Comparison of ENCODE assay signal across 24 mouse cellular contexts in genomic region chr1:131092173-131092572, GRCm38 (mm10). TPM values are rescaled to one million over a fixed set of nuclear protein-coding genes. Genes with fewer than 3 reads are reported as not detected.
DNase-seq lines count a peak whose midpoint lies in the region; ATAC-seq and TF ChIP-seq lines count a peak whose summit lies in the region.
"Had no signal": no experiment of that assay in that cellular context is flagged by ENCODE, and none has a peak within 500 bp of the region (broad histone marks: within the 10 kb centered on the region; RNA-seq: fewer than 3 reads in every experiment).

No protein-coding gene starts in this region.

- ATAC-seq in heart, embryonic 15.5 days (replicated peaks; ENCODE audit: insufficient number of reproducible peaks, insufficient read depth, low FRiP score, low read depth): no peak
- ATAC-seq: CD4-positive, CD25-positive, alpha-beta regulatory T cell, adult 4 months; forebrain, postnatal 0 days; hindbrain, postnatal 0 days; intestine, postnatal 0 days; midbrain, embryonic 13.5 days had no signal

- 0 out of 2 replicates have a peak overlapping the region, but pooled peaks have one; percentile 7 for H3K4me2 ChIP-seq in heart, embryonic 15.5 days
- H3K4me2 ChIP-seq: limb, embryonic 13.5 days; liver, embryonic 15.5 days; midbrain, embryonic 13.5 days had no signal

- no peaks in the 10 kb centered on the region for H3K36me3 ChIP-seq in heart, embryonic 15.5 days
- peaks cover 57% of the 10 kb centered on the region for H3K36me3 ChIP-seq in megakaryocyte, embryonic 14.5 days (replicated peaks; ENCODE audit: low read length)
- H3K36me3 ChIP-seq: limb, embryonic 13.5 days; liver, embryonic 15.5 days; midbrain, embryonic 13.5 days had no signal

- H3K4me3 ChIP-seq in heart, embryonic 15.5 days: no peak overlapping the region
- no peak overlapping the region for H3K4me3 ChIP-seq in bone marrow, adult 2 months (replicated peaks; ENCODE audit: control insufficient read depth, low read depth, low read length)
- peak overlapping the region; percentile 74 for H3K4me3 ChIP-seq in megakaryocyte, embryonic 14.5 days (replicated peaks)
- H3K4me3 ChIP-seq in layer of hippocampus, adult 2 months: no peak overlapping the region
- H3K4me3 ChIP-seq: embryonic facial prominence, embryonic 10.5 days; limb, embryonic 13.5 days; liver, embryonic 15.5 days; midbrain, embryonic 13.5 days had no signal

- TF ChIP-seq CTCF in bone marrow, adult 2 months (IDR thresholded peaks at IDR 0.05; ENCODE audit: control insufficient read depth, insufficient read depth, low read length): no peak
- no peak for TF ChIP-seq CTCF in layer of hippocampus, adult 2 months (conservative IDR thresholded peaks at IDR 0.05)

- DNase-seq in heart, adult 11 months: peak; percentile 89
- no peak for DNase-seq in heart, adult 8-10 months (ENCODE audit: low spot score)
- DNase-seq in heart, postnatal 10 days: no peak
- no peak for DNase-seq in layer of hippocampus, adult 2 months (ENCODE audit: low spot score in 2 of 2)
- DNase-seq in layer of hippocampus, adult 9-11 months: no peak
- DNase-seq: adrenal gland, postnatal 36 days; cerebellum, adult 11-12 months; cerebellum, postnatal 10 days; forebrain, postnatal 0 days; gastrocnemius, postnatal 25 days; kidney, postnatal 25 days; retina, postnatal 1 day; right cerebral cortex, postnatal 25 days; thymus, postnatal 25 days had no signal

- no peak overlapping the region for H3K9ac ChIP-seq in heart, embryonic 15.5 days
- H3K9ac ChIP-seq: forebrain, postnatal 0 days; limb, embryonic 13.5 days; liver, embryonic 15.5 days; midbrain, embryonic 13.5 days had no signal

- no peak for TF ChIP-seq POLR2A in bone marrow, adult 2 months (IDR thresholded peaks at IDR 0.05; ENCODE audit: borderline replicate concordance, control insufficient read depth, low read depth, low read length)

- intact Hi-C loops in heart, postnatal 10 days (cut with DNase I): no loop called here

- no peaks in the 10 kb centered on the region for H3K27me3 ChIP-seq in heart, embryonic 15.5 days
- H3K27me3 ChIP-seq in megakaryocyte, embryonic 14.5 days (replicated peaks): no peaks in the 10 kb centered on the region
- H3K27me3 ChIP-seq: limb, embryonic 13.5 days; midbrain, embryonic 13.5 days had no signal

- peaks cover 88% of the 10 kb centered on the region for H3K4me1 ChIP-seq in heart, embryonic 15.5 days (replicated peaks)
- peaks cover 32% of the 10 kb centered on the region for H3K4me1 ChIP-seq in bone marrow, adult 2 months (ENCODE audit: control insufficient read depth, insufficient read depth, low read length)
- H3K4me1 ChIP-seq in megakaryocyte, embryonic 14.5 days: peaks cover 90% of the 10 kb centered on the region

- H3K9me3 ChIP-seq in heart, embryonic 15.5 days (replicated peaks): no peaks in the 10 kb centered on the region
- no peaks in the 10 kb centered on the region for H3K9me3 ChIP-seq in megakaryocyte, embryonic 14.5 days
- H3K9me3 ChIP-seq: embryonic facial prominence, embryonic 10.5 days; limb, embryonic 13.5 days; liver, embryonic 15.5 days; midbrain, embryonic 13.5 days had no signal

- H3K27ac ChIP-seq in heart, embryonic 15.5 days: peak overlapping the region; percentile 95
- peak overlapping the region; percentile 36; the same call in 1 of the 2 replicates for H3K27ac ChIP-seq in bone marrow, adult 2 months (ENCODE audit: control insufficient read depth, insufficient read depth, low read depth, low read length, poor library complexity)
- H3K27ac ChIP-seq in layer of hippocampus, adult 2 months: no peak overlapping the region
- H3K27ac ChIP-seq: embryonic facial prominence, embryonic 10.5 days; hindbrain, postnatal 0 days; limb, embryonic 13.5 days; liver, embryonic 15.5 days; midbrain, embryonic 13.5 days had no signal

- 69% methylated on average over 3 of the region's 3 CpGs for WGBS in heart, embryonic 15.5 days
- 40% methylated on average over 3 of the region's 3 CpGs for WGBS in bone marrow, adult 2 months

RNA-seq across cellular contexts. Expression of gene Mapkapk2, which starts 5.5 kb away (rescaled TPM):
- 100 to 1,000 TPM; 303 to 326 (median 315) TPM for total RNA-seq in heart, adult 8-10 months (2022)
- polyA plus RNA-seq in heart, embryonic 15.5 days (2015; fragmentation: Nextera tagmentation; extraction: Ambion mirVana): 57.5 and 69.4 TPM in 2 replicates
- 100 to 1,000 TPM; 204 to 224 TPM for total RNA-seq in heart, postnatal 10 days (2021)
- polyA plus RNA-seq in bone marrow, adult 2 months (2011; ENCODE audit: insufficient read depth, insufficient read length, low replicate concordance, missing spikeins): 22.7 and 38.1 TPM in 2 replicates
- polyA plus RNA-seq in megakaryocyte, embryonic 14.5 days (2012; ENCODE audit: insufficient read depth, low replicate concordance): 178 and 286 TPM in 2 replicates
- total RNA-seq in layer of hippocampus, adult 2 months (2021): 10 to 100 TPM; 28.4 to 29.4 TPM

RNA-seq across cellular contexts. Expression of gene Dyrk3, which starts 46.0 kb away (rescaled TPM):
- under 1 TPM; 0.25 to 0.71 (median 0.53) TPM for total RNA-seq in heart, adult 8-10 months (2022)
- polyA plus RNA-seq in heart, embryonic 15.5 days (2015; fragmentation: Nextera tagmentation; extraction: Ambion mirVana): 1.7 and 2.5 TPM in 2 replicates
- total RNA-seq in heart, postnatal 10 days (2021): under 1 TPM; 0.32 to 0.91 TPM
- 7.5 and 13.4 TPM in 2 replicates for polyA plus RNA-seq in bone marrow, adult 2 months (2011; ENCODE audit: insufficient read depth, insufficient read length, low replicate concordance, missing spikeins)
- 6.4 and 8.0 TPM in 2 replicates for polyA plus RNA-seq in megakaryocyte, embryonic 14.5 days (2012; ENCODE audit: insufficient read depth, low replicate concordance)
- total RNA-seq in layer of hippocampus, adult 2 months (2021): 10 to 100 TPM; 19.2 to 21.7 TPM
- total RNA-seq: gastrocnemius, postnatal 25 days had no signal

Comparison
In these comparisons a context has a peak if more than half of its experiments do, and no peak if none do; other contexts are left out.
1. RNA of gene Mapkapk2, which starts 5.5 kb away (total RNA-seq): 303 to 326 TPM in heart, adult 8-10 months and 204 to 224 TPM in heart, postnatal 10 days; 28.4 to 29.4 TPM in layer of hippocampus, adult 2 months; every median in the first group is over 4 times any median in the second.
2. RNA of gene Dyrk3, which starts 46.0 kb away (total RNA-seq): 19.2 to 21.7 TPM in layer of hippocampus, adult 2 months; 0.32 to 0.91 TPM in heart, postnatal 10 days and 0.25 to 0.71 TPM in heart, adult 8-10 months; every median in the first group is over 10 times any median in the second.